Mouse (Mus musculus) myocyte (in vitro differentiated cells): ENCODE results near the gene Mucl2. TPM values are rescaled to one million over a fixed set of nuclear protein-coding genes. Genes with fewer than 3 reads are reported as not detected.
"Not testable (repeated sequence)": the region's sequence is repeated elsewhere in the genome, so short reads cannot be mapped to it uniquely, and the experiment has no call there.

Source experiments
- H3K27me3 ChIP-seq: one replicate; pipeline ENCODE4 v1.6.1; 2011; ENCODE audit not compliant: control insufficient read depth, insufficient read depth, insufficient read length
- H3K36me3 ChIP-seq: one replicate; pipeline ENCODE4 v1.6.1; 2011; ENCODE audit not compliant: control insufficient read depth, insufficient read depth
- H3K4me2 ChIP-seq: one replicate; pipeline ENCODE4 v1.6.1; 2011; ENCODE audit warnings: low read depth, control low read depth
- H3K4me3 ChIP-seq: one replicate; pipeline ENCODE4 v1.5.1; 2011; ENCODE audit warnings: mild to moderate bottlenecking, control low read depth, moderate library complexity
- H3K79me2 ChIP-seq: one replicate; pipeline ENCODE4 v1.6.1; 2011; ENCODE audit not compliant: control insufficient read depth, insufficient read depth
- H3ac ChIP-seq: one replicate; pipeline ENCODE4 v1.6.1; 2011; ENCODE audit not compliant: control insufficient read depth, insufficient read length
- CEBPB ChIP-seq: IDR thresholded peaks from 2 replicates; pipeline ENCODE4 v1.6.1; 2011; ENCODE audit warnings: mild to moderate bottlenecking, moderate library complexity; ENCODE audit not compliant: poor library complexity, insufficient read depth, severe bottlenecking
- E2F4 ChIP-seq: IDR thresholded peaks from one replicate; pipeline ENCODE4 v1.6.1; 2011; ENCODE audit warnings: mild to moderate bottlenecking, control low read depth, moderate library complexity; ENCODE audit not compliant: insufficient read depth
- MAX ChIP-seq: IDR thresholded peaks from one replicate; pipeline ENCODE4 v1.6.1; 2011; ENCODE audit warnings: low read depth, mild to moderate bottlenecking, control low read depth
- MYOD1 ChIP-seq, 3 experiments: IDR thresholded peaks; one replicate each; pipeline ENCODE4 v1.6.1; 2011; ENCODE audit warnings: control low read depth in 2 of 3, low read depth in 2 of 3, mild to moderate bottlenecking in 2 of 3, moderate library complexity in 1 of 3; ENCODE audit not compliant: insufficient read length in 2 of 3, control insufficient read depth in 1 of 3
- MYOG ChIP-seq, 3 experiments: IDR thresholded peaks; one replicate each; pipeline ENCODE4 v1.6.1; 2011; ENCODE audit warnings: control low read depth in 2 of 3, low read depth in 2 of 3, mild to moderate bottlenecking in 2 of 3; ENCODE audit not compliant: insufficient read length in 2 of 3, control insufficient read depth in 1 of 3, insufficient read depth in 1 of 3
- POLR2A ChIP-seq: IDR thresholded peaks from one replicate; pipeline ENCODE4 v1.6.1; 2011; ENCODE audit warnings: low read depth, mild to moderate bottlenecking, control low read depth, moderate library complexity; ENCODE audit not compliant: insufficient read length
- POLR2AphosphoS2 ChIP-seq: IDR thresholded peaks from one replicate; pipeline ENCODE4 v1.6.1; 2011; ENCODE audit warnings: low read depth, control low read depth; ENCODE audit not compliant: insufficient read length
- REST ChIP-seq: IDR thresholded peaks from one replicate; pipeline ENCODE4 v1.6.1; 2011; ENCODE audit warnings: mild to moderate bottlenecking, control low read depth, moderate library complexity; ENCODE audit not compliant: insufficient read depth, insufficient read length
- SRF ChIP-seq: IDR thresholded peaks from one replicate; pipeline ENCODE4 v1.6.1; 2011; ENCODE audit warnings: low read depth; ENCODE audit not compliant: control insufficient read depth, insufficient read length
- TCF12 ChIP-seq: IDR thresholded peaks from one replicate; pipeline ENCODE4 v1.6.1; 2011; ENCODE audit warnings: mild to moderate bottlenecking, control low read depth; ENCODE audit not compliant: poor library complexity, insufficient read depth, severe bottlenecking
- TCF3 ChIP-seq: IDR thresholded peaks from one replicate; pipeline ENCODE4 v1.6.1; 2011; ENCODE audit warnings: low read depth, control low read depth; ENCODE audit not compliant: insufficient read length
- USF1 ChIP-seq: IDR thresholded peaks from one replicate; pipeline ENCODE4 v1.6.1; 2011; ENCODE audit warnings: low read depth, mild to moderate bottlenecking, control low read depth, moderate library complexity
- polyA plus RNA-seq: library from polyadenylated mRNA; unstranded; fragments of >200 nt; fragmentation: generic; extraction: Trizol; gene quantifications from one replicate; pipeline ENCODE4 v1.2.1, GENCODE M21; 2012; ENCODE audit warnings: missing spikeins

Gene Mucl2
- polyA plus RNA-seq: not detected

DNA sequence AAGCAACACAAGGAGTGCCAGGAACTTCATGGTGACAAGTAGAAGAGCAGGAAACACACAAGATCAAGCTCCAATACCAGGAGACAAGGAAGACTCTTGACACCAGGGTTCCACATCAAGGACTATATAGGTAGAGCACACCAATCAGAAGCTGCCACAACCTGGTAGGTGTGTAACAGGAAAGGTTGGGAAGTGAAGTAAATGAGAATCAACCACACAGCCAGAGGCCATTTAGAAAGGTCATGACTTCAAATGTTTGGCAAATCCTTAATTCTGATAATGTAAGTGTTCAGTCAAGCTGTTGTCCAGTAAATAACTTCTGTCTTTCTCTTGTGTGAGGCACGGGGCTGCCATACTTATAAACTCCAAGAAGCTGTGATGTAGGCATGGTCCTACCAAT is at the start of gene Mucl2:
Mucl2 (minus strand) TSS at position 101 of the 400 bp plus-strand sequence.
- Histone ChIP-seq H3K4me3 (no peak within 1 kb of the TSS), H3K36me3 (no peaks in the 10 kb centered on the region), H3K79me2 (no peaks in the 10 kb centered on the region), H3K4me2 (no peak within 1 kb of the TSS), H3K27me3 (no peaks in the 10 kb centered on the region), H3ac (no peak within 1 kb of the TSS)
- TF ChIP-seq MYOG (IDR thresholded peaks at IDR 0.05; ENCODE audit: control insufficient read depth in 1 of 3, insufficient read depth in 1 of 3, insufficient read length in 2 of 3, low read depth in 2 of 3) (no peak), POLR2A (no peak), REST (no peak), MYOD1 (IDR thresholded peaks at IDR 0.05; ENCODE audit: control insufficient read depth in 1 of 3, insufficient read length in 2 of 3, low read depth in 2 of 3) (no peak), POLR2AphosphoS2 (no peak), CEBPB (no peak), USF1 (no peak), TCF3 (no peak), E2F4 (no peak), MAX (no peak), TCF12 (no peak), SRF (no peak)

DNA sequence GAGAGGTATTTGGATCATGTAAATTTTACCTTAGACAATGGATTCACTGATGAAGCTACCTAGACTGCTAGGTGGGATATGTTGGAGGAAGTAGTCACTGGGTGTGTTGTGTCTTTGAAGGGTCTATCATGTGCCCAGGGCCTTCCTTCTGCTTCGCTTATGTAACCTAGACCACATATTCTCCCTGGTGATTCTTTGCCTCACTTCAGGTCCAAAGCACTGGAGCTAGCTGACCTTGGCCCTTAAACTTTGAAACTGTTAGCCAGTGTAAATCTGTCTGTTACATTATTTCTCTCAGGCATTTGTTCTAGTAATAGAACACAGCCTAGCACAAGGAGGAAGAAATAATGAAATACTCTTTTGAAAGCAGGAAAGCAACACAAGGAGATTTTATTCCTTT is 13.9 kb upstream of the Mucl2 start:
- not testable (repeated sequence) for H3K27me3 ChIP-seq, H3K4me2 ChIP-seq, H3K36me3 ChIP-seq, H3K4me3 ChIP-seq, H3ac ChIP-seq, H3K79me2 ChIP-seq

Other genes starting within 250 kb of the Mucl2 start
- gene Mucl1, start 143.8 kb downstream of the Mucl2 start, polyA plus RNA-seq: not detected